Mouse (Mus musculus) embryonic fibroblast, embryonic 13.5 days (primary cell): ENCODE data around the gene Zfp626. TPM values are rescaled to one million over a fixed set of nuclear protein-coding genes. Genes with fewer than 3 reads are reported as not detected.
"Not testable (repeated sequence)": the region's sequence is repeated elsewhere in the genome, so short reads cannot be mapped to it uniquely, and the experiment has no call there.

Source experiments
- H3K27ac ChIP-seq: 2 replicates; pipeline ENCODE4 v1.5.1; 2012; ENCODE audit warnings: low read length, control low read depth, inconsistent platforms; ENCODE audit not compliant: insufficient read depth
- H3K4me1 ChIP-seq: 2 replicates; pipeline ENCODE4 v1.6.1; 2011; ENCODE audit warnings: low read length; ENCODE audit not compliant: control insufficient read depth, insufficient read depth
- H3K4me3 ChIP-seq: 2 replicates; pipeline ENCODE4 v1.5.1; 2011; ENCODE audit warnings: mild to moderate bottlenecking, control low read depth, low read length; ENCODE audit not compliant: insufficient read depth
- CTCF ChIP-seq: IDR thresholded peaks from 2 replicates; pipeline ENCODE4 v1.5.1; 2011; ENCODE audit warnings: mild to moderate bottlenecking, control low read depth, low read length, moderate library complexity, borderline replicate concordance; ENCODE audit not compliant: insufficient read depth
- POLR2A ChIP-seq: IDR thresholded peaks from 2 replicates; pipeline ENCODE4 v1.6.1; 2011; ENCODE audit warnings: low read depth, mild to moderate bottlenecking, control low read depth, low read length, moderate library complexity
- polyA plus RNA-seq: library from polyadenylated mRNA; stranded (reverse); fragments of >200 nt; gene quantifications from 2 replicates; pipeline ENCODE4 v1.2.4, GENCODE M21; 2011; ENCODE audit warnings: low read depth; ENCODE audit not compliant: missing spikeins, insufficient read length

Zfp626 gene
- polyA plus RNA-seq, 1 experiment = 10.6 TPM

DNA sequence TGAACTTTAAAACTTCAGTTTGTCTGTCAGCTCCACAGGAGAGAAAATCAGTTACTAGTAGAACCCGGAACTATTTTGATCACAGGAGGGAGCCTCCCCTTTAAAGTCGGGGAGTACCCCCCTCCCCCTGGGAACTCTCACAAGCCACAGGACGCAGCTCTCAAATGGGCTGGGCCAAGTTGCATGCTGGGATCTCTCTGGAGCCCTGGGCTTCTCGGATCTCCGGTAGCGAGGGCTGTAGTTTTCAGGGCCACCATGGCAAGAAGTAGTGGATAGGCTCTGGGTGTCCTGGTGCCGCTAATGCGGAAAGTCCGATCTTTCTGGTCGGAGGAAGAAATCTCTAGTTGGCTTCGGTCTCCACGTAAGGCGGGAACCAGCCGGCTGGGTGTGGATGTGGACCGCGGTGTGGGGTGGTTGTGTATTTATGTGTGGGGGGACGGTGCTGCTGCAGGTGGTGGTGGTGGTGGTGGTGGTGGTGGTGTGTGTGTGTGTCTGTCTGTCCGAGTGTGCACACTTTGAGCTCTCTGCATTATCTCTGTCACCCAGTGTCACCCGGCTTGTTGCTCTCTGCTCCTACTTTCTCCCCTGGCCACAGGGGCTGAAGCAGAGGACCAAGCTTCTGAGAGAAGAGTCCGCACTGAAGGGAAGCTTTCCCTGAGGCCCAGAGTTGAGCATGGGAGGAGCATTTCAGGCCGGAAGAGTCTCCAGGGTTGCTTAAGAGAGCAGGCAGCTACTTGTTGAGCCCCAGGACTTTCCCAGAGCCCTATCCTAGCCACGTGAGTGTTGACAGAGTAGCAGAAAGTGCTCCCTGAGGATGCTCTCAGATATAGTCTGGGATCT is 53.6 kb downstream of the Zfp626 start:
- peak overlapping the region; percentile 81 for H3K27ac ChIP-seq
- no peaks in the 10 kb centered on the region; the same call in none of the 2 replicates for H3K4me1 ChIP-seq
- TF ChIP-seq POLR2A (peak; percentile 81), CTCF (no peak)
- peak overlapping the region; percentile 70 for H3K4me3 ChIP-seq

GRCm38 (mm10) chr7:27862578-27862977 is 55.6 kb downstream of the Zfp626 start:
- H3K4me1 ChIP-seq, H3K27ac ChIP-seq, H3K4me3 ChIP-seq: not testable (repeated sequence)

Other genes starting within 250 kb of the Zfp626 start
- 84.5 and 98.2 TPM in 2 replicates for gene Akt2, start 215.6 kb upstream of the Zfp626 start, polyA plus RNA-seq
- gene Ttc9b, start 153.3 kb upstream of the Zfp626 start, polyA plus RNA-seq = not detected in 2 replicates
- 26.2 and 28.1 TPM in 2 replicates for gene Map3k10, start 132.6 kb upstream of the Zfp626 start, polyA plus RNA-seq
- 1.7 and 2.2 TPM in 2 replicates for gene Zfp607b, start 117.9 kb upstream of the Zfp626 start, polyA plus RNA-seq
- gene Zfp60, start 75.8 kb upstream of the Zfp626 start, polyA plus RNA-seq = 18.1 and 23.5 TPM in 2 replicates
- gene Zfp59, start 31.4 kb downstream of the Zfp626 start, polyA plus RNA-seq = 3.1 and 4.1 TPM in 2 replicates
- gene Zfp607a, start 50.3 kb downstream of the Zfp626 start, polyA plus RNA-seq = 3.5 and 3.8 TPM in 2 replicates
- gene Zfp974, start 122.3 kb downstream of the Zfp626 start, polyA plus RNA-seq = 8.4 and 11.1 TPM in 2 replicates
- 12.2 and 13.8 TPM in 2 replicates for gene Zfp780b, start 172.0 kb downstream of the Zfp626 start, polyA plus RNA-seq
- gene Zfp850, start 206.9 kb downstream of the Zfp626 start, polyA plus RNA-seq = 3.9 and 4.1 TPM in 2 replicates
- gene Psmc4, start 242.9 kb downstream of the Zfp626 start, polyA plus RNA-seq = 132 and 142 TPM in 2 replicates